ENCODE assay signal across 17 mouse cellular contexts in genomic region chr15:38163721-38164120, GRCm38 (mm10).
DNase-seq lines count a peak whose midpoint lies in the region; ATAC-seq and TF ChIP-seq lines count a peak whose summit lies in the region.
"Had no signal": no experiment of that assay in that cellular context is flagged by ENCODE, and none has a peak within 500 bp of the region (broad histone marks: within the 10 kb centered on the region; RNA-seq: fewer than 3 reads in every experiment).

No protein-coding gene starts in this region.

- intact Hi-C loops in gastrocnemius, postnatal 36 days (cut with DNase I) = no loop called here

- 35% methylated on average over 6 of the region's 6 CpGs for WGBS in midbrain, embryonic 16.5 days
- WGBS in midbrain, embryonic 13.5 days = 48% methylated on average over 6 of the region's 6 CpGs

- DNase-seq in heart, adult 11 months = peak; percentile 62
- no peak for DNase-seq in heart, adult 9 months (ENCODE audit: low spot score in 2 of 2)
- DNase-seq in layer of hippocampus, adult 2 months (ENCODE audit: low spot score in 2 of 2) = no peak
- DNase-seq in layer of hippocampus, adult 9-10 months (ENCODE audit: low spot score) = no peak
- DNase-seq in gastrocnemius, postnatal 36 days = no peak
- DNase-seq: cerebellum, postnatal 25 days; embryo, embryonic 11 days; heart, postnatal 14 days; liver; right cerebral cortex, postnatal 25 days; thymus, adult 2 months had no signal

- no peak for TF ChIP-seq CTCF in layer of hippocampus, adult 2 months (conservative IDR thresholded peaks at IDR 0.05)

- no peak overlapping the region for H3K9ac ChIP-seq in midbrain, embryonic 16.5 days (ENCODE audit: low read depth, low read length)
- H3K9ac ChIP-seq in midbrain, embryonic 13.5 days (replicated peaks) = no peak overlapping the region
- H3K9ac ChIP-seq: heart, embryonic 12.5 days; midbrain, embryonic 12.5 days had no signal

- no peaks in the 10 kb centered on the region for H3K36me3 ChIP-seq in midbrain, embryonic 16.5 days (ENCODE audit: control insufficient read depth, insufficient read depth, low read length)
- H3K36me3 ChIP-seq in midbrain, embryonic 13.5 days = no peaks in the 10 kb centered on the region
- H3K36me3 ChIP-seq: heart, embryonic 12.5 days; midbrain, embryonic 12.5 days had no signal

- H3K27ac ChIP-seq in layer of hippocampus, adult 2 months = peak overlapping the region; percentile 39; the same call in 1 of the 2 replicates
- peak overlapping the region; percentile 38; the same call in 1 of the 2 replicates for H3K27ac ChIP-seq in midbrain, embryonic 16.5 days (ENCODE audit: low read length)
- H3K27ac ChIP-seq in midbrain, embryonic 13.5 days = no peak overlapping the region
- H3K27ac ChIP-seq: macrophage; midbrain, embryonic 12.5 days had no signal

- no peaks in the 10 kb centered on the region for H3K27me3 ChIP-seq in midbrain, embryonic 16.5 days (ENCODE audit: control insufficient read depth, insufficient read depth, low read depth, low read length)
- H3K27me3 ChIP-seq in midbrain, embryonic 13.5 days = no peaks in the 10 kb centered on the region
- H3K27me3 ChIP-seq: CH12.LX had no signal

- no peak overlapping the region for H3K4me2 ChIP-seq in midbrain, embryonic 16.5 days (ENCODE audit: low read length)
- H3K4me2 ChIP-seq in midbrain, embryonic 13.5 days (replicated peaks) = no peak overlapping the region
- H3K4me2 ChIP-seq: heart, embryonic 12.5 days; midbrain, embryonic 12.5 days had no signal

- peaks cover 9% of the 10 kb centered on the region for H3K4me1 ChIP-seq in midbrain, embryonic 16.5 days (ENCODE audit: control insufficient read depth, insufficient read depth, low read length)
- H3K4me1 ChIP-seq in midbrain, embryonic 13.5 days (replicated peaks) = peaks cover 7% of the 10 kb centered on the region
- H3K4me1 ChIP-seq: midbrain, embryonic 12.5 days had no signal

- H3K4me3 ChIP-seq in layer of hippocampus, adult 2 months = no peak overlapping the region
- H3K4me3 ChIP-seq in midbrain, embryonic 16.5 days (ENCODE audit: low read depth, low read length) = no peak overlapping the region
- no peak overlapping the region for H3K4me3 ChIP-seq in midbrain, embryonic 13.5 days (replicated peaks)
- H3K4me3 ChIP-seq: heart, embryonic 12.5 days; midbrain, embryonic 12.5 days had no signal

- no peaks in the 10 kb centered on the region for H3K9me3 ChIP-seq in midbrain, embryonic 16.5 days (replicated peaks; ENCODE audit: control insufficient read depth, low read length, poor library complexity, severe bottlenecking)
- no peaks in the 10 kb centered on the region for H3K9me3 ChIP-seq in midbrain, embryonic 13.5 days
- H3K9me3 ChIP-seq: heart, embryonic 12.5 days; midbrain, embryonic 12.5 days had no signal

- 0 out of 2 replicates have a peak, but pooled peaks have one; percentile 39 for ATAC-seq in midbrain, embryonic 16.5 days
- ATAC-seq in midbrain, embryonic 13.5 days = no peak
